21 mouse cellular contexts compared by ENCODE assay signal in the genomic region with DNA sequence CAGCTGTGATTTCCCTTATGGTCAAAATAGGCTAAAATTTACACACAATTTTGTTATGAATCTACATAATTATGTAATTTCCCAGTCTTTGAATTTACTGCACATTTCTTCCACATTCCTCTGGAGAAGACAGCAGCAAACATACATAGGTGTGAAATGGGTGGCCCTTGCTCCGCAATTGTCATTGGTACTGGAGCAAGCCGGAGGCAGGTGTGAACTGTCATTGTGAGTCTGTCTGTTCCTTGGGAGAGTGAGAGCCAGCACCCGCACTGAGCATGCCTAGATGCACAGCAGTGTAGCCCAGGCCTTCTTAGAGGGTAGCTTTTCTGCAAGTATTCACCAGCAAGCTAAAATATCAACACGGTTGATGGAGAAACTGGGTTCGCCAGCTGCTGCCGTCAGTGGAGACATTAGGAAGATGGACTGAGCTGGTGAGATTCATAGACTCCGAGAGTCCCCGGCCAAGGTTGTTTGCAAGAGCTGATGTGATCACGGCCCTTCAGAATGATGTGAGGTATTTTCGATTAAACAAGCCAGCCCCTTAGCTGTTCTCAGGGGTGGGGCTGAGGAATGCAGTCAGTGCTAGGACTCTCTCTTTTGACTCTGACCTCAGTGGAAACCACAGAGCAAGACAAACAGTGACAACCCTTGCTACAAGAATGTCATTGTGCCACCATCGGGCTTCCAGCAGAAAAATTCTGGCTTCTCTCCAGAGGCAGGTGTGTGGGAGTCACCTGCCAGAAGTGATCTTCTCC. TPM values are rescaled to one million over a fixed set of nuclear protein-coding genes. Genes with fewer than 3 reads are reported as not detected.
A peak's percentile ranks its signal among the peaks of the same experiment; 100 is the strongest.
DNase-seq lines count a peak whose midpoint lies in the region; ATAC-seq and TF ChIP-seq lines count a peak whose summit lies in the region.
"Had no signal": no experiment of that assay in that cellular context is flagged by ENCODE, and none has a peak within 500 bp of the region (broad histone marks: within the 10 kb centered on the region; RNA-seq: fewer than 3 reads in every experiment).

No protein-coding gene starts in this region.

- H3K4me2 ChIP-seq in forebrain, postnatal 0 days (ENCODE audit: low read depth) = no peak overlapping the region
- H3K4me2 ChIP-seq: forebrain, embryonic 15.5 days; liver, embryonic 15.5 days; neural tube, embryonic 12.5 days had no signal

- TF ChIP-seq CTCF in forebrain, postnatal 0 days (IDR thresholded peaks at IDR 0.05; ENCODE audit: low read depth) = no peak

- no peak overlapping the region for H3K4me3 ChIP-seq in forebrain, postnatal 0 days (ENCODE audit: low read depth, low read length)
- H3K4me3 ChIP-seq: forebrain, embryonic 15.5 days; layer of hippocampus, adult 2 months; liver, embryonic 15.5 days; neural tube, embryonic 12.5 days had no signal

- no peak overlapping the region for H3K27ac ChIP-seq in forebrain, postnatal 0 days (ENCODE audit: low read depth, low read length)
- H3K27ac ChIP-seq: forebrain, embryonic 15.5 days; layer of hippocampus, adult 2 months; liver, embryonic 15.5 days; neural tube, embryonic 12.5 days had no signal

- 82% methylated on average over 11 of the region's 11 CpGs for WGBS in forebrain, postnatal 0 days

- H3K9me3 ChIP-seq in forebrain, postnatal 0 days (ENCODE audit: low read length) = no peaks in the 10 kb centered on the region
- H3K9me3 ChIP-seq: forebrain, embryonic 15.5 days; liver, embryonic 15.5 days; neural tube, embryonic 12.5 days had no signal

- no peaks in the 10 kb centered on the region for H3K4me1 ChIP-seq in forebrain, postnatal 0 days (ENCODE audit: insufficient read depth)
- H3K4me1 ChIP-seq: forebrain, embryonic 15.5 days; liver, embryonic 15.5 days had no signal

- no peak for DNase-seq in frontal cortex, postnatal 25 days (ENCODE audit: low spot score in 2 of 2)
- peak; percentile 32 for DNase-seq in urinary bladder, postnatal 14 days (ENCODE audit: low spot score)
- DNase-seq in urinary bladder, postnatal 36 days (ENCODE audit: low spot score in 2 of 2) = no peak
- DNase-seq in lung, postnatal 36 days = peak; percentile 60
- DNase-seq in cerebellum, adult 8-10 months = no peak
- DNase-seq in kidney, adult 9 months = no peak
- DNase-seq in forebrain, postnatal 0 days = no peak
- DNase-seq: adrenal gland, postnatal 14 days; cerebellum, adult 18-20 months; gastrocnemius, postnatal 25 days had no signal

- no peak overlapping the region for H3K9ac ChIP-seq in forebrain, postnatal 0 days
- H3K9ac ChIP-seq: forebrain, embryonic 15.5 days; liver, embryonic 15.5 days; neural tube, embryonic 12.5 days had no signal

- no peaks in the 10 kb centered on the region for H3K36me3 ChIP-seq in forebrain, postnatal 0 days (ENCODE audit: insufficient read depth)
- H3K36me3 ChIP-seq: forebrain, embryonic 15.5 days; liver, embryonic 15.5 days; neural tube, embryonic 12.5 days had no signal

- no peaks in the 10 kb centered on the region for H3K27me3 ChIP-seq in forebrain, postnatal 0 days (ENCODE audit: insufficient read depth, low read length)
- H3K27me3 ChIP-seq: CH12.LX; forebrain, embryonic 15.5 days; liver, embryonic 15.5 days; neural tube, embryonic 12.5 days had no signal

- ATAC-seq in frontal cortex, adult (ENCODE audit: low TSS enrichment) = peak; percentile 62
- no peak for ATAC-seq in forebrain, postnatal 0 days
- ATAC-seq: forebrain, embryonic 15.5 days; inflammation-experienced regulatory T-cells, adult 6 months had no signal

RNA-seq across cellular contexts. Expression of a gene that starts 21.4 kb away (rescaled TPM):
- 1.3 TPM in 1 of 2 replicates, not detected in the other for total RNA-seq in forebrain, postnatal 0 days (2014; rRNA removed)
- 0.52 and 1.2 TPM in 2 replicates for polyA plus RNA-seq in forebrain, postnatal 0 days (2015; fragmentation: Nextera tagmentation; extraction: Ambion mirVana)
- total RNA-seq: CH12.LX; gastrocnemius, postnatal 25 days; layer of hippocampus, adult 2 months; left cerebral cortex, adult 8-10 months; megakaryocyte-erythroid progenitor cell, adult 5-6 weeks had no signal
- polyA plus RNA-seq: forebrain, embryonic 15.5 days; hindbrain, embryonic 11.5 days; inflammation-experienced regulatory T-cells, adult 6 months; neural tube, embryonic 12.5 days; small intestine, adult 2 months had no signal

Comparison
In these comparisons a context has a peak if more than half of its experiments do, and no peak if none do; other contexts are left out.
1. DNase-seq: peak in urinary bladder, postnatal 14 days (single experiment) and lung, postnatal 36 days (single experiment); none in frontal cortex, postnatal 25 days (0 of 2), urinary bladder, postnatal 36 days (0 of 2), cerebellum, adult 8-10 months (single experiment), kidney, adult 9 months (single experiment) and forebrain, postnatal 0 days (single experiment).